Mouse (Mus musculus) kidney, adult 9 months (tissue): ENCODE measurements at regions not wholly inside any gene's neighbourhood (a gene's known extent, or its start where the extent isn't known, plus 50 kb on each side); places are given as distances from the start of the nearest gene placed in this dataset.
A peak's percentile ranks its signal among the peaks of the same experiment; 100 is the strongest.

ENCODE experiments used
- DNase-seq: peaks from one replicate; pipeline ENCODE4 v3.0.0; 2022

- peak; percentile 42 for DNase-seq
These were observed 152.8 kb upstream of the Foxd3 start for GRCm38 (mm10) chr4:99503221-99503744.

DNA sequence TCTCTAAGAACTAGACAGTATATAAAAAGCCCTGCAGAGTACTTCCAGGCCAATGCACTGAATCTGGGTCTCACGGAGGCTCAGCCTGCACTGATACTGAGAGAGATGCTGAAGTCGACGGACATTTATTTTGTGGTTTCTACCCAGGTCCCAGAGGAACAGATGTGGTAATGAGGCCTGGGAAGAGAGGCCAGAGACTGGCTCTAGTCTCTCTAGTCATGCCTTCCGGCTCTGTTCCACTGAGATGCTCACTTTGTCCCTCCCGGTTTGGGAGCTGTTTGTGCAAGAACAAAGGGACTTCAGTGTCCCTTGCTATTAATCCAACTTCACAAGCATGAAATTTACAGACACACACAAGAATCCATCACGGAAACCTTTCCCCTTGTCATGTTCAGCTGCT is 144.1 kb upstream of the Foxd3 start:
- no peak for DNase-seq

GRCm38 (mm10) chr4:99516883-99517282 is 139.2 kb upstream of the Foxd3 start:
- DNase-seq: no peak

- DNase-seq: no peak
These were observed 128.7 kb upstream of the Foxd3 start for GRCm38 (mm10) chr4:99527441-99527840.

- no peak for DNase-seq
These were observed 112.1 kb upstream of the Foxd3 start for GRCm38 (mm10) chr4:99544014-99544413.

- DNase-seq: no peak
These were observed 110.4 kb upstream of the Foxd3 start for GRCm38 (mm10) chr4:99545742-99546141.

DNA sequence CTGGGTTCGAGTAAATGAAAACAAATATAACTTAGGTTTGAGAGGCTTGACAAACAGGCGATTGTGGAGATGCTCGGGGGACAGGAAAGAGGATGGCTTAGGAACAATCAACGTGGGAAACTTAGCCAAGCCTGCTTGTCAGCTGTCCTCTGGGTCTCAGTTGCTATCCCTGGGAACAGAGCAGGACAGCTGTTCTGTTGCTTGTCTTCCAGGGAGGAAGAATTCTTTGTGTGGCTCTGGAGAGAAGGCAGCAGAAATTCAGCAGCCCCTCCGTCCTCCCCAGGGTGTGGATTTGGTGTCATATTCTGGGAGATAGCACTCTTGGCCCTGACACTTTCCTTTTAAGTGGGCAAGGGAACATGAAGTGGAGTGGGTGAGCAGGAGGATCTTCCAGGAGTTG is 98.1 kb upstream of the Foxd3 start:
- DNase-seq: no peak

DNA sequence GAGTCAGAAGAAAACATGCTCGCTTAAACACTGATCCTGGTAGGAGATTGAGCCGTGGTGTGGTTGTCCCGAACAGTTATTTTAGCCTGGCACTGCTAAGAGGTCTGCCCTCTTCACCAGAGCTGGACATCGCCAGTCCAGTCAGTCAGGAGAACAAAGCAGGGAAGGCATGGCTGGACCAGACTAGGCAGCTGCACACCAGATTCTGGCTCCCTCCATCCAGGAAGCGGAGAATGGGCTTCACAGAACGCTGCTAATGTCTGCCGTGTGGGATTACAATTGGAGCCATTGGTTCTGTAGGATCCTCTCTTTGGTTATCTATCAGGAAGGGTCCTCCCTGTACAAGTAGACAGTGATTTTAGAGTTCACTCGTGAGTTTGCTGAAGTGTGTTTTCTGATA is 95.5 kb upstream of the Foxd3 start:
- no peak for DNase-seq

DNA sequence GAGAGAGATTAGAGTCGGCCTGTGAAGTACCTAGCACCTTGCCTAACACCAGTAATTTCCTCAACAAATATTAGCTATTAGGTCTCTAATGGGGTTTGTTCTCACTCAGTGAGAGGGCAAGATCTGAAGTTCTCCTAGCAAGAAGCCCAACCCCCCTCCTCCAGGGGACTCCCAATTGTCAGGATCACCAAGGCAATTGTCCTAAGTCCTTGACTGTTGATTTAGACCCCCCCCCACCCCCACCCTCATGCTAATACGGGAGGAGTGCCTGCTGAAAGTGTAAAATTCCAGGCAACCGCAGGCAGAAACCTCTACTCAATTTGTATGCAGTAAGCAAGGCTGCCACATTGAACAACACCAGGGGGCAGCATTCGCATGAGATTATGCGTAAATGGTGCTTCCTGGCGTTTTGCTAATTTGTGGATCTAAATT is 94.6 kb upstream of the Foxd3 start:
- DNase-seq: no peak

- no peak for DNase-seq
These were observed 90.7 kb upstream of the Foxd3 start for GRCm38 (mm10) chr4:99565401-99565800.

GRCm38 (mm10) chr4:99572841-99573642 is 83.1 kb upstream of the Foxd3 start:
- no peak for DNase-seq

GRCm38 (mm10) chr4:99574021-99574531 is 82.0 kb upstream of the Foxd3 start:
- DNase-seq: no peak

GRCm38 (mm10) chr4:99574984-99575383 is 81.1 kb upstream of the Foxd3 start:
- no peak for DNase-seq

DNA sequence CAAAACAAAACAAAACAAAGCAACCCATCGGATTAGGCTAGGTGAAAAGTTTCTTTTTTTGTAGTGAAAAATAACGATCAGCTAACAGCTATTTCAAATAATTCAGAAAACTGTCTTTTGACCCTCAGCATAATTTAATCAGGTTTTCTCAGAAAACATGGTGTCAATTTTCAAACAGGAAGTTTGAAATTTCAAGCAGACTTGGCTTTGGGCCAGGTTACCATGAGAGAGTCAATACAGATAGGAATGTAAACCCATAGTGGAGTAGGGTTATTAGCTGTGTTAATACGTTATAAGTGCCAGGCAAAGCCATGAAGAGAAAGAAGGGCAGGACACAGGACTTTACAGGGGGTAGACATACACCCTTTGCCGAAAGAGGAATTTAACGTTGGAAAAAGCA is 58.3 kb upstream of the Foxd3 start:
- no peak for DNase-seq

DNA sequence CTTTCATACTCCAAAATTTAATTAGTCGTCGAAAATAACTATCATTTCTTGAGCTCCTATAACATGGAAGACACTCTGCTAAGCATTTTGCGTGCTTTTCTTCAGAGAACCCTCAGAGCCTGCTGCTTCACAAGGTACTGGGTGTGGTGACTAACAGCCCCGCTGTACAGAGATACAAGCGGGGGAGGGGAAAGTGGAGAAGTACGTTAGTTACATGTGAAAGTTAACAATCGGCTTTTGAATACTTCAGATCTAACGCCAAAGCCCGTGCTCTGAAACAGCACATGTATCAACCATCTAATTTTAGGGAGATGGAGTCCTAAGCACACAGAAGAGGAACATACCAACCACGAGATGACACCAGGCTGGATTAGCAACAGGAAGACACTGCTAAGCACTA is 55.4 kb upstream of the Foxd3 start:
- no peak for DNase-seq

GRCm38 (mm10) chr4:99601463-99601862 is 54.6 kb upstream of the Foxd3 start:
- no peak for DNase-seq
